Mouse (Mus musculus) c-Kit-negative CD71-positive TER-119-positive erythroid progenitor cells, embryonic 14.5 days (primary cell): ENCODE measurements around the gene Itgb3bp.

Experiments used
- DNase-seq: peaks from one replicate; pipeline ENCODE4 v3.0.0-alpha.2; 2013; ENCODE audit warnings: low read depth, low spot score

Gene Itgb3bp

DNA sequence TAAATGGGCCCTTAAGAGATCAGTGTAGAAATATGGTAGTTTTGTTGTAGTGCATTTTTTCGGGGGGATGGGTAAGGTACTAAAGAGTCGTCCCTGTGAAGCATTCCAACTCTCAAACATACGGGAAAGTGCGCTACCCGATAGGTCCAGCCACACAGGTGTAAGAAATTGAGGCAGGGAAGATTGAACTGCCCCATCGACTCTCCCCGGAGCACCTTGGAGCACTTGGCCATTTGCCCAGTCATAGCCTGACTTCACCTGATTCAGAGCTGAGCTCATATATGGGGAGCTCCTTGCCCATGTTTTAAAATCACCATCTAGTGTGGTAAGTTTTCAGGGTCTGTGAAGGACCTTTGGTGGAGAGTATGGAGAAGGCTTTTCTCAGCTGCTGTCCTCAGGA, 5.2 kb upstream of the Itgb3bp start:
- DNase-seq = no peak

DNA sequence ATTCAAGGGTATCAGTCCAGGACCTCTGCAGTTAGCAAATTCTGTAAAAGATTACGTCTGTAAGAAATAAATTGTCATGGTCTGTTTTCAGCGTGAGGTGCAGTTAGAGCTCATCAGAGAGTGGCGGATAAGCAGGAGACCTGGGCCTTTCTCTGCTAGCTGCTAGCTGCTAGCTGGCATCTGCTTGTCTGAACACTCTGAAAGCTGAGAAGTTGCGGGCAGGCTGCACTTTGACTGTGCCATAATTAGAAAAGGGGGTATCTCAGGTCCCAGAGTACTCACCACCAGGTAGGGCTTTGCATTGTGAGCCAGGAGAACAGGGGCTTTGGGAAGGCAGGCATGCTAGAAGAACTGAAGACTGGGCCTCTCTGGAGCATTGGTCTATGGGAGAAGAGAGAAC, 2.2 kb upstream of the Itgb3bp start:
- DNase-seq = no peak

DNA sequence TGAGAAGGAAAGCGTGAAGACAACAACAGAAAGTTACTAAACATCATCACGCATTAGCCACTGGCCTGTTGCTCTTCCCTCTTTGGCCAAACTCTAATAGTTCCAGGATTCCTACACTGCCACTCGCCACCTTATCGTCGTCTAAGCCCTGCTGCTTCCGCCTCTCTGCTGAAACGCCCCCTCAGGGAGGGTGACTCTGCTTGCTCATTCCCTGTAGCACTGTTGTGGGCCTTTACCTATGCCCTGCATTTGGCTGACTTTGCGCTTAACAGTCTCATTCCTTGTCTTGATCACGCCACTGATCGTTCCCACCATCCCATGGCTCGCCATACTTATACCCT, 1.6 kb upstream of the Itgb3bp start:
- DNase-seq = no peak

DNA sequence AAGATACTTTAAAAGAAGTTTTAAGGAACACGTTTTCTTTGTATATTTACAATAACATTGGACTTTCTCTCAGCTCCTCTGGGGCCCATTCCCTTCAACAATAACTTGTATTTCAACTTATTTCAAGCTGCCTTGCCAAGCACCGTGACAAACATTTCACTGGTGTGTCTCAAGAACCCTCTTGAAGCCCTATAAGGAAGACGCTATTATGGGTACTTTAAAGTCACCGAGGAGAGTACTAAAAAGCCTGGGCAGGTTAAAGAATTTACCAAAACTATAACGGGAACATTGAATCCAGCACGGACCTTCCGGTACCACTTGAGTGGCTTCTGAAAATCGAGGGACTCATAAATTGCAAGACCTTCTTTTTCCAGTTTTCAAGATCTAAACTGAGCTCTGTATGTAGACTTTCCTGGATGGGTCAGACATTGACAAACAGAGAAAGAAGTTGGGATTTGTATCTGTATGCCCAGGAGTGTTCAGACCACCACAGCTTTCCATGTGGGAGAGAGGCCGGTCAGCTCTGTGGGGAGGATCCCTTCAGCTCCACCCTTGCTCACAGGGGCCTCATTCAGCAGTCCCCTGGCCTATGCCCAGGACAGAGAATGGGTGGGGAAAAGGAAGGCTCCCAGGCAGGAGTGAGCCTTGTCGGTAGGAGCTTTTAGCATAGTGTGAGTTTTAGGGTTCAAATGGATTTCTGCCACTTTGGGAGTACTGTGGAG, 1.1 kb upstream of the Itgb3bp start:
- no peak for DNase-seq

DNA sequence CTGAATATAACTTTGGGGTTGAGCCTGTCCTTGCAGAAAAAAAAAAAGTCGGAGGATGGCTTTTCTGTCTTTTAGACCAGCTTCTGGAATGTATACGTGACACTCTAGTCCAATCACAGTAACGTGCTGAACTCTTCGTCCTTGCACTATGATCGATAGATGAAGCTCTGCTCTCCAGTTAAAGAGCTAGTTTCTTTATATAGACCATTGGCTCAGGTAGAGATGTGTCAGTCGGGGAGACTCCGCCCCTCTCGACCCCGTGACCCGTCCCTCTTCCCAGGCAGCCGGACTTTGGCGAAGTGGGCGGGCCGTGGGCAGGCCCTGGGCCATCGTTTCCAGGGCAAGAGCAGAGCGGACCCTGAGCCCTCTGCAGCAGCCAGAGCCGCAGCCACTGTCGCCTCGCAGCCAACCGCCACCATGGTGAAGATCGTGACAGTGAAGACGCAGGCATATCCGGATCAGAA, 432 bp downstream of the Itgb3bp start, which contains the start of gene Pgm1:
TSS of gene Pgm1 (plus strand) at position 266 of the 464 bp plus-strand sequence.
- no peak for DNase-seq

DNA sequence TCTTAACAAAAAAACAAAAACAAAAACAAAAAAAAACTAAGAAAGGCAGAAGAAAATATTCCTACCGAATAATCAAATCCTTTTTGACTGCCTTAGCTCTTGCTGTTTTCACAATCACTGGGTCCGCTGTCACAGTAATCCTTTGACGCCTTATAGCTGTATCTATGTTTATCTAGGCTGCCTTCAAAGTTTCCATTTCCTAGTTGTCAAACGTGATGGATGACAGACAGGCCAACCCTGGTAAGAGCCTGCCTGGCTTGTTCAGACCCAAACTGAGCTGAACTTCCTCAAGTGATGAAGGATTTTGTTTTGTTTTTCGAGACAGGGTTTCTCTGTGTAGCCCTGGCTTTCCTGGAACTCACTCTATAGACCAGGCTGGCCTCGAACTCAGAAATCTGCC, 1.1 kb downstream of the Itgb3bp start:
- no peak for DNase-seq

DNA sequence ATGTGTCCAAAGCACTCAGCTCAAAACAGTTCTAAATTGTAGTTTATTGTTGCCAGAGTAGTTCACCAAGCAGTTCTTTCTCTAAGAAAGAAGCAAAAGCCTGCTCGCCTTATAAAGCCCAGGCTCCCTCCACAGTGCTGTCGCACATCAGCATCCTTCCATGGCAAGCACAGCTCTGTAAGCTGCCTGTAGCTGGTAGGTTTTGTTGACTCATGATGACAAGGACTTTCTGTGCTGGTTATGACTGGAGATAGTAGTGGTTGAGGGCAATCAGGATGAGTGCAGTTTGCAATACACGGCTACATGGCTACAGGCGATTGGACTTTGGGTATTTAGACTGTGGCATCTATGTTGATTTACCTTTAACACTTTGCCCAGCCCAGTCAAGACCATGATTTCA, 3.2 kb downstream of the Itgb3bp start:
- DNase-seq = peak; percentile 34

DNA sequence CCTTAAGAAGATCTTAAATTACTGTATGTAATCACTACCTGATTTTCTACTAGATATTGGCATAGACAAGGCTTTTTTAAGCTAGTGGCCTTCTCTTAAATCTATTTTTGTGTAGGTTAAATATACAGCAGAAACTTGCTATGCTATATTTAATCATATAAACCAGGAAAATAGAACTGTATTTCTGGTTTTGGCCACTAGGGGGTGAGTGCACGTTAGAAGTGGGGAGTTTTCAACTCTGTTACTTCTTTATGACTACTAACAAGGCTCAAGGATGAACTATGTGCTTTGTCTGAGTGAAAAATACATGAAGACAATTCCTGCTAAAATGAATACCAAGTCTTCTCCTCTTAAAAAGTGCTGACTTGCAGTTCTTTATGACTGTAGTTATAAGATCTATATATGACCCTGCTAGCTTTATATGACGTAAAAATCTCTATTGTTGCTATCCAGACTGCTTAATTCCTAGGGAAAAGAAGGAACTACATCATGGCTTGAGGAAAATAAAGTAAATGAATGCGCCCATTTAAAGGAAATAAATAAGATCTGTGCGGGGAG, 15.6 kb downstream of the Itgb3bp start:
- DNase-seq = peak; percentile 16

DNA sequence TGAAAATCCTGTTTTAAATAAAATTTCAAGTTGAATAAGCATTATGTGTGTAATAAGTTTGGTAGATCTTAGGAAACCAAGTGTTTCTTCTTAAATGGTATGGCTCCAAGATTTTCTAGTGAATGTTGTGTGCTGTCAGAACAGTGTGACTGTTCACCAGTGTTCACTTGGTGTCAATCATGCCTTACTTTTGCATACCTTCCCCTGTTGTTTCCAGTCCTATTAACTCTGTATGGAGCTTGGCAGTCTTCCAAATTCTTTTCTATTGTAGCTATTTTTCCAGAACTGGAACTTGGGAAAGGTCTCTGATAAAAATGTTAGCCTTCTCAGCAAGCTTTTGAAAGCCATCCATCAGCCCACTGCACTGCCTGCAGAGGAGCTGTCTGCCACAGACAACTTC, 47.2 kb downstream of the Itgb3bp start:
- DNase-seq = no peak

DNA sequence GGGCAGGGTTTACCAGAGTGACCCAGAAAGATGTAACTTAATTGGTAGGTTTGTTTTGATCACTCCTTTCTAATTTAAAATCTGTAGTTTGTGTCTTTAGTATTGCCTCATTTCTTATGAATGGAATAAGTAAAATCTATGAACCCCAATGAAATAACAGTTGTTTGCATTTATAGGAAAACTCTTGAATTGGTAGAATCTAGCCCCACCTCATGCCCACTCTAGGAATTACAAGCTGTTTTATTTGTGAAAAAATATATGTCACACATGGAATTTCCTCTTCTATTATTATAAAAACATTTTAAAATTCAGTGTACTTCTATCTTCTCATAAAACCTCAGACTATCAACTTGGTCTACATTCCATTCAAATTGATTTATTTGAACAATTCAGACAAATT, 47.7 kb downstream of the Itgb3bp start:
- no peak for DNase-seq

DNA sequence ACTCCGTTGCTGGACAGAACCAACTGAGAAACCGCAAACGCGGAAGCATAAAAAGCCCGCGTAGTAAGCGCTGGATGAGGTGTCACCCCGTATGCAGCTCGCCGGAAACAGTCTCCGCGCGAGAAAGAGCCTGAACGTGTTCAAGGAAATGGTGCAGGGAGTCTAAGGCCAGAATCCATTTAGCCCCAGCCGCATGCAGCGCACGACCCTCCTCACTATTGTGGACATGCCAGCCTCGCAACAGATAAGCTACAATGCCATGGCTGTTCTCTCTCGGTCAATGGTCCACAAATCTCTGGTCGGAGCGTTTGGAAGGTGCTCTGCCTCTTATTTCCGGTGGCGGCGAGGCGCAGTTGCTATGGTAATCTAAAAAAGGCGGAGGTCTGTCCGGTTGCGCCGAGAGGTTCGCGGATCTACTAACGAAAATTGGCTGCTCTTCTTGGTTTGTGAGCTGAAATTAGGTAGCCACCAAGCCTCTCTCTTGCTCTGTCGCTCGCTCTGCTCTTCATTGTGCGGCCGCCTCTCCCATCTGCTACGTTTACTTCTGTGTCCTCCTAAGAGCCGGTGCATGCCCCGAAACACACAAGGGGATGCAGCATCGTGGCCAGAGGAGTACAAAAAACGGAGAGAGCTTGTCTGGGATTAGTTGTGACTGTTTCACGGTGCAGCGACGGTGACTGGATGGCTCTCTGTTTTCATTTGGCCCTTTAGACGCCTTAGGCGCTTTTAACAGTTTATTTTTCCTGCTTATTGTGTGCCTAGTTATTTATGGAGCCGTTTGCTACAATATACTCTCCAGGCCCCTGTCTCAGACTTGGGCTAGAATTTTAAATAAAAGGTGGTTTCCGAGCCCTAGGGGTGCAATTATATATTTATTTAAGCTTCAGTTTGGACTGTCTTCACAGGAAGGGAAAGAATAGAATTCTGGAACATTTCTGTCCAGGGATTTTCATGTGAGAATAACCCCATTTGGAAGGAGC, 100.2 kb downstream of the Itgb3bp start, which contains the start of gene Efcab7:
TSS of gene Efcab7 (plus strand) at position 105 of the 980 bp plus-strand sequence.
- DNase-seq = peak; percentile 77

DNA sequence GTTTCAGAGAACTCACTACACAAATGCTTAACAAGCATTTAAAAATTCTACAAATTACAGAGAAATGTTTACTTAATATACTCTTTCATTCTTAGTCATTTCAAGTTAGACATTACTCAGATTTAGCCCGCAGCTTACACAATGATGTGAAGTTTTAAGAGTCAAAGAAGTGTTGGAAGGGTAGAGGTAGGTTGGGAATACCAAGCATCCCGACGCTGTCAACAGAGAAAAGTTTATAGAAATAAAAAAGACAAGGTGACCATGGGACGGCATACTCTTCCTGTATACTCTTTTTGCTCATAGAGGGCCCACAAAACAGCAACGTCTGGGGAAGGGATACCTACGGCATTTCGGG, 100.9 kb downstream of the Itgb3bp start:
- DNase-seq = no peak

DNA sequence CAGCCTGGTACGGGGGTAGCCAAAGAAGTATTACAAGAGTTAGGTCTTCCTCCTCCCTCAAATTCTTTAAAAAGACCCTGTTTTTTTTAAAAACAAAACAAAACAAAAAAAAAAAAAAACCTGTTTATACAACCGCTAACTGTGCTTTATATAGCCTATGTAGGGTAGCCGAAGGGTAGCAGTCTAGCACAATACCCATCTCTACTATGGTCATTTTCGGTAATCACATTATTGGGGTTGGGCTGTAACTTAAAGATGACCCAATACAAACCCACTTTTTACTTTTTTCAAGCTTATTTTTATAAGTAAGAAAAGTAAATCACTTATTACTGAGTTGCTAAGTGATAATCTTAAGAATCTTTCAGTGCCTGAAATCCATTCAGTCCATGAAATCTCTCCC, 101.3 kb downstream of the Itgb3bp start:
- peak; percentile 8 for DNase-seq

DNA sequence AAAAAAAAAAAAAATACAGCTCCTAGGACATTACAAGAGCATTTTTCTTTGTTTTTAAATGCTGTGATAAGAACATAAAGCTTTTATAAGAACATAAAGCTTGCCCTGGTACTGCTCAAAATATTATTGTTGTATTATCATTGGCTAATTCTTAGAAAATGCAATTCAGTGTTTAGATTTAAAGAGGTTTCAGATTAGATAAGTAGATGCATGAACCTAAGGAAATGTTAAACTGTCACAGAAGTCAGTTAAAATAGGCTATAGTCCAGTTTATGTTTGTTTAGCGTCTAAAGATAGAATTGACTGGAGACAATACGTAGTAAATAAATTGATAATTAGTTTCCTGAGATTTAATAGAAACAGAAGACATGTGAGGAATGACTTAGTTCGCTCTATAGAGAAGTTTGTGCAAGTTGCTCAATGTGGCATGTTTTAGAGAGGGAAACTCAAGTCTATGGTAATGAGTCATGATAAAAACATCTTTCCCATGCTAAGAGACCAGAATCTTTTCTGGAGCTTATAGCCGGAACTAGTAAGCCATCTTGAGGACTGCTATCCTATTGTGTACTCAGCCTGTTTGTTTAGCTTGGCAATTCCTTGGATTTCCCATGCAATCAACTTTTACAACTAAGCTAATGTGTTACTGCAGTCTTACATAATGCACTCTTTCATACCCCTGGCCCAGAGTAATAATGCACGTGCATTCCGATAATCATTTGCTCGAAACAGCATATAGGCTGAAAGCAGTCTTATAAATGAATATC, 112.7 kb downstream of the Itgb3bp start:
- DNase-seq = no peak

DNA sequence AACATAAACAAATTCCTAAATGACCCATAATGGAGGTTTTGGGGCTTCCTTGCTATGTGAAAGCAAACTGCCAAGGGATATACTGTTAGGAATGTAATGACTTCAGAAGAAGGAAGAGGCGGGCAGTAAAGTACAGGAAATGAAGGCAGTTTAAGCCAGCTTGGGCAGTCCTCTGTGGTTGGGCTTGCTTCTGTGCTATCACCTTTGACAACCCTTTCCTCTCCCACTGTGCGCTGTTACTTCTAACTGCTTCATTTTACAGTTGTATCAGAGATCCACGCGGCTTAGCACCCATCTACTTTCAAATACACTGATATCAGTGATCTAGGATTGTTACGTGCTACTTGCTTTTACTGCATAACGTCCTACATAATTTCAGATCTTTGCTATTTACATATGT, 137.2 kb downstream of the Itgb3bp start:
- no peak for DNase-seq

DNA sequence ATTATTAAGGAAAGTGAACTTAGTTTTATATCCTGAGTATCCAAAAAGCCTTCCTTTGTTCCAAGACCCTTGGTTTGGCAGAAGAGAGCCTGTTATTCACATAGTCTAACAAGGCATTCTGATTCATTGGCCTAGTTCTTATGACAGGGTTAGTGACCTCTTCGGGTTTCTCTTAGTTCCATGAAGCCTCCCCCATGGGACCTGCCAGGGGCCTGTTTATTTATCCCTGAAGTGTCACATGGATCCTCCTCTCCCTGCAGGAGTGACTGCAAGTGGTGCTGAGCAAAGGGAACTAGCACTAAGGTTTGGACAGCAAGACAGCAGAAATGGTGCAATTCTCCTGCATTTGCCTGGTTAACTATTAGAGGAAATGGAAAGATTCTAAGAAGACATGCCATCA, 156.6 kb downstream of the Itgb3bp start:
- no peak for DNase-seq

DNA sequence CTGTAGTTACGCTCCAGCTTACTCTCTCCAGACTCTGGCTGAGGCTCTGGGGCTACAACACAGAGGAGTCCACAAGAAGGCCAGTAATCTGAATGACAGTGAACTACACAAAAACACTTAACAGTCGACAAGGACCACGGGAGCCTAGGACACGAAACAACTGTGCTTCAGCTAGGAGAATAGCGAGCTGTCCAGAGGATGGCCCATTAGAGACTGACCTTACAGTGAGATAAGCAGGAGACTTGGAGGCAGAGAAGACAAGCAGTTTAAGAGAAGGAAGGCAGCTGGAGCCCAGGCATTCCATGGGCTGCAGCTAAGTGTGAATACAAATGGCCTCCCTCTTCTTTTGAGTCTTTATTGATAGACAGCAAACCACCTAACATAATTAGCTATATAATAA, 159.1 kb downstream of the Itgb3bp start:
- no peak for DNase-seq

DNA sequence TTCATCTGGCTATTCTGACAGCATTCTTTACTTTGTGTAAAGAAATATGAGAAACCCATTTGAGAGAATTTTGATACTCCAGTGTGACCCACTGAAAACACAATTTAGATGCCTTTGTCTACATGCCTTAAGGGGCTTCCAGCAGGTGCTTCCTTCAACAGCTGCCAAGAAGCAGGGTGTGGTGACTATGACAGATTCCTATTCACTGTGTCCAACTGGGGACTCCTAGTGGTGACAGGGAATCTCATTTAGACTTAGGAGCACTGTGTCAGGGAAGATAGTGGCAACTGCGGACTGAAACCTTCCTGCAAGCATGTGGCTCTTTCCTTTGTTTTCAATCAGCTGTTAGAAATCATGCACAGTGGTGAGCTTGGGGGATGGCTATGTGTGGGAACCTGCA, 162.9 kb downstream of the Itgb3bp start:
- no peak for DNase-seq

DNA sequence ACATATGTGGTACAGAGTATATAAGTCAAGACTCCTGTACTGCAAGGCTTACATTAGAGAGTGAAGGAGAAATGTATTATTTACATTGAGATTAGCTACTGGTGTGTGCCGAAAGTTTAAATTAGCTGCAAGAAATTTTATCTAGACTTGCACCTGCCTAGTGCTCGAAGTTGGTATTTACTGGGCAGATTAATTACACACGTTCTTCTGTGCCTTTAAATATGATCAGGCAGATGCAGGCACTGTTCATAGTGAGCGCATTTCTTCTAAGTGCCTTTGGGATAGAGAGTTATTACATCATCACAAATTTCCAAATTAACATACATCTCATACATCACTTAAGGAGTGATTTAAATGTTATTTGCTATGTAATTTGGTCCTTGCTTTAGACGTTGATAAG, 163.3 kb downstream of the Itgb3bp start:
- no peak for DNase-seq

DNA sequence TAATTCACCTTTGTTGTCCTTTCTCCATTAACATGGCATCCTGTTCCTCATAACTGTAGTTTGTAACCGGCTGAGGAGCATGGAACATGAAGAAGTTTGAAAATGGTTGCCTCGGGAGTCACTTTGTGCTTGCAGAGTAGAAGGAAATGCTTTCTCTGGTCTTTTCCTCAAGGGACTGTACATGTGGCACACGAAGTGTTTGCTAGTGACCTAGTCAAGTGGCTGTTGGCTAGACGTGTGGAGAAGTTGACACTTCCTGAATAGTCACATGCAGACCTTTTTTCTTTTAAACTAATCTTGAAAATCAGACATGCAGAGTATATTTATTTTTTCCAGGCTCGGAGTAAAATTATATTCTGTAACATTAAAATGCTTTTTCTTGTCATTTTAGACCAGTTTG, 177.2 kb downstream of the Itgb3bp start:
- no peak for DNase-seq

DNA sequence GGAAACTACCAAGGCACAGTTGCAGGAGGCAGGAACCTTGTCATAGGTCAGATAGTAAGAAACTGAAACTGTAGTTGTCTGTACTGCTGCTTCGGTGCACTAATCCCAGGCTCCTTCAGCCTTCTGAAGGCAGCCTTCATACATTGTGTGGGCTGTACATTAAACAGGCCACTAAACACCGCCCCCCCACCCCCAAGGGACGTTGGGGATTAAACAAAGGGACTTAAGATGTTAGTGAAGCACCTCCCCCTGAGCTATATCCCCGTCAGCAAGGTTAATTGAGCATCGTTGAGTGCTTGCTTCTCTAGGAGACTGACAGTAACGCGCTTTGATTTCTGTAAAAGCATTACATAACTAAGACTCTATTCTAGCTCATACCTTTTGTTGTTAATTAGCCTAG, 189.8 kb downstream of the Itgb3bp start:
- DNase-seq = no peak
